Mouse (Mus musculus) C2C12 (cell line): ENCODE data around the gene Adra2c. TPM values are rescaled to one million over a fixed set of nuclear protein-coding genes. Genes with fewer than 3 reads are reported as not detected.

ENCODE experiments used
- H3K27me3 ChIP-seq: one replicate; pipeline ENCODE4 v1.6.1; 2011; ENCODE audit not compliant: control insufficient read depth, insufficient read depth, insufficient read length
- H3K36me3 ChIP-seq: one replicate; pipeline ENCODE4 v1.6.1; 2011; ENCODE audit not compliant: control insufficient read depth, insufficient read depth
- H3K4me3 ChIP-seq: one replicate; pipeline ENCODE4 v1.5.1; 2011; ENCODE audit warnings: mild to moderate bottlenecking, control low read depth; ENCODE audit not compliant: poor library complexity, insufficient read depth, severe bottlenecking
- H3K79me2 ChIP-seq: one replicate; pipeline ENCODE4 v1.6.1; 2011; ENCODE audit not compliant: control insufficient read depth, insufficient read depth
- H3K79me3 ChIP-seq: one replicate; pipeline ENCODE4 v1.6.1; 2011; ENCODE audit warnings: low read depth, control low read depth
- H3ac ChIP-seq: one replicate; pipeline ENCODE3; 2011; ENCODE audit warnings: low read depth; ENCODE audit not compliant: control insufficient read depth, insufficient read length
- CEBPB ChIP-seq: IDR thresholded peaks from one replicate; pipeline ENCODE4 v1.6.1; 2011; ENCODE audit warnings: low read depth, mild to moderate bottlenecking, control low read depth, moderate library complexity
- CTCF ChIP-seq: IDR thresholded peaks from one replicate; pipeline ENCODE4 v1.5.1; 2011; ENCODE audit not compliant: control insufficient read depth, insufficient read depth, insufficient read length
- FOSL1 ChIP-seq: IDR thresholded peaks from one replicate; pipeline ENCODE4 v1.8.0; 2011; ENCODE audit warnings: mild to moderate bottlenecking, low read length; ENCODE audit not compliant: poor library complexity, insufficient read depth, severe bottlenecking
- MAX ChIP-seq: IDR thresholded peaks from one replicate; pipeline ENCODE4 v1.6.1; 2011; ENCODE audit warnings: mild to moderate bottlenecking, control low read depth
- MYOD1 ChIP-seq: IDR thresholded peaks from one replicate; pipeline ENCODE4 v1.6.1; 2011; ENCODE audit warnings: low read depth; ENCODE audit not compliant: control insufficient read depth, insufficient read length
- MYOG ChIP-seq: IDR thresholded peaks from one replicate; pipeline ENCODE4 v1.6.1; 2011; ENCODE audit not compliant: control insufficient read depth, insufficient read length; ENCODE audit errors: extremely low read depth
- USF1 ChIP-seq: IDR thresholded peaks from one replicate; pipeline ENCODE4 v1.6.1; 2011; ENCODE audit warnings: low read depth, mild to moderate bottlenecking, control low read depth, moderate library complexity
- polyA plus RNA-seq: library from polyadenylated mRNA; unstranded; fragments of >200 nt; fragmentation: generic; extraction: Trizol; gene quantifications from one replicate; pipeline ENCODE4 v1.2.1, GENCODE M21; 2012; ENCODE audit warnings: missing spikeins

Gene Adra2c
- polyA plus RNA-seq, 1 experiment, result not detected

DNA sequence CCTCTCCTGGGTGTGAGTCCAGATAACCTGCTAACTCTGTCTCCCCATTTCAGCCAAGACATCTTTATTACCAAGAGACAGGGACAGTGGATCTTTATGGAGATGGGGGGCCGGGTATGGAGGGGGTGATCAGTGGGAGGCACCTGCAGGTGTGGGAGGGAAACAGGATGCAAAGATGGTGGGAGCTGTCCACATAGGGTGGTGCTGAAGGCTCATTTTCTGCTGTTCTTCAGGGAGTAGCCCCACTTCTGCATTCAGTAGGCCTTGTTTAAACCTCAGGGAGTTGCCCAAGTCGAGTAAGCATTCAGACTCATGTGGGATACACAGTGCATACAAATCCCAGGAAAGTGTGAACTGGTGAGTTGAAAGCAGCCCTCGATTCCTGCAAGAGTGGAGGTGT lies 21.5 kb downstream of the Adra2c start:
- Histone ChIP-seq H3K36me3 (no peaks in the 10 kb centered on the region), H3K4me3 (no peak overlapping the region), H3K79me3 (no peaks in the 10 kb centered on the region), H3K27me3 (peaks cover 24% of the 10 kb centered on the region), H3ac (no peak overlapping the region), H3K79me2 (no peaks in the 10 kb centered on the region)
- TF ChIP-seq CEBPB (no peak), MYOD1 (no peak), CTCF (no peak), FOSL1 (no peak), USF1 (no peak), MYOG (no peak), MAX (no peak)

DNA sequence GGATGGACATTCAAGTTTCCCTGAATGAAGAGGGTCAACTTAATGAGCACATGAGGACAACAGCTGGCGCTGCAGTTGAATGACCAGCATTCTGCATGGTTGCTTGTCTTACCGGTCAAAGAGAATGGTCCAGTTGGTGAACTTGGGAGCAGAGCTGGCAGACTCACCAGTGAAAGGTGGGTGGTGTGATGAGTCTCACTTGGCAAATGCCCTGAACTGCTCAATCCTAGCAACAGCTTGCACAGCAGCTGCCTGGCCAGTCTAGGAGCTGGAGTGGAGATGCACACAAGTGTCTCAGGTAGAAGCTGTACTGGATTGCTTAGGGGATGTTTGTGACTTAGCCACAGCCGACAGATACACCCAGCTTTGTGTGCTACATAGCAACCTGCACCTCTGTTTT lies 26.1 kb downstream of the Adra2c start:
- peaks cover 36% of the 10 kb centered on the region for H3K27me3 ChIP-seq
- no peaks in the 10 kb centered on the region for H3K36me3 ChIP-seq
- H3K79me2 ChIP-seq, result no peaks in the 10 kb centered on the region
- H3K4me3 ChIP-seq, result no peak overlapping the region
- no peaks in the 10 kb centered on the region for H3K79me3 ChIP-seq
- no peak overlapping the region for H3ac ChIP-seq
- TF ChIP-seq MYOG (no peak), MAX (no peak), CEBPB (no peak), FOSL1 (no peak), MYOD1 (no peak), USF1 (no peak), CTCF (no peak)

DNA sequence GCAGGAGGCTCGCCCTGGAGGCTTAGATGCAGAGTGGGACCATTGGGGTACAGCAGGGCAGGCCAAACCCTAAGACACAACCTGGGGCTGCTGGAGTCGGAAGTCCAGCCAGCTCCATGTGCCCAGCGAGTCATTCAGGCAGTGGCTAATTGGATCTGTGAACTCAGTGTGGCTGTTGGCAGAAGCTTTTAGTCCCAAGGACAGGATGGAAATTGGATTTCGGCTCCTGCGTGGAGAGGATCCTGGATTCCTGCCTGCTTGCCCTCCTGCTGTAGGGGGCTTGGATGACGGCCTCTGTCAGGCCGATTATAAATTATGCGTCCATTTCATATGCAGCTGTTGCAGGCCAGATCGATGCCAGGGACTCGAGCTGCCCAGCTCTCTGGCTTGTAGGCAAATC lies 27.2 kb downstream of the Adra2c start:
- no peaks in the 10 kb centered on the region for H3K36me3 ChIP-seq
- H3K4me3 ChIP-seq, result no peak overlapping the region
- no peak overlapping the region for H3ac ChIP-seq
- no peaks in the 10 kb centered on the region for H3K79me2 ChIP-seq
- peaks cover 44% of the 10 kb centered on the region for H3K27me3 ChIP-seq
- H3K79me3 ChIP-seq, result no peaks in the 10 kb centered on the region
- no peak for TF ChIP-seq MAX
- TF ChIP-seq FOSL1, result no peak
- TF ChIP-seq CEBPB, result no peak
- TF ChIP-seq MYOD1, result no peak
- TF ChIP-seq MYOG, result no peak
- no peak for TF ChIP-seq USF1
- no peak for TF ChIP-seq CTCF

DNA sequence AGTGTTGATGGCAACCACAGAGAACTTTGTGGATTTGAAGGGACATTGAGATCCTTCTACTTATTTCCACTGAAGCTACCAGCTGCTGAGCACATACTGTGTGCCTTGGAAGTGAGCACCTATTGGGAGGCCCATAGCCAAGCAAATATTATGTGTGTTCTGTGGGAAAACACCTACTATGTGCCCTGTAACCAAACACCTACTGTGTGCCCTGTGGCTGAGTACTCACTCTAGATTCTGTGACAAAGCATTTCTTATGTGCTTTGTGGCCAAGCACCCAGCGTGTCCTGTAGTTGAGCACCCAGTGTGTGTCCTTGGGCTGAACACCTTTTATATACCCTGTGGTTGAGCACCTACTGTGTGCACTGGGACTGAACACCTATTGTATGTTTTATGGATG lies 28.6 kb downstream of the Adra2c start:
- TF ChIP-seq MYOD1 (no peak), USF1 (no peak), FOSL1 (no peak), CEBPB (no peak), CTCF (no peak), MAX (no peak)
- H3K79me2 ChIP-seq, result no peaks in the 10 kb centered on the region
- no peak overlapping the region for H3ac ChIP-seq

DNA sequence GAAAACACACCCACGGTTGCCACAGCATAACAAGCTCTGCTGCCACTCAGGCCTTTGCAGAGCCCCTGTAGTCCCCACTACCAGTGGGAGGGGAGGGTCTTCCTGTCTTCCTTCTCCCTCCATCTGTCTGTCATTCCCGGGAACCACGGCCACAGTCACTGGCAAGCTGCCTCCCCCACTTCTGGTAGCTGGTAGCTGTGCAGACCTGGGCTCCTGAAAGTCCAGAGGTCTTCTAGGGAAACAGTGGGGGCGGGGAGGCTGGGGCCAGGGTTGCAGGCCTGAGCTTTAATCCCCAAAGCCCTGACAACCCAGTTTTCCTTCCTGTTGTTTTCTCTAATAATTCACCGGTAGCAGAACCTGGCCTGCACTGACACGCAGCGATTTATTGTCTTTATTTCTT lies 31.7 kb downstream of the Adra2c start:
- H3K79me3 ChIP-seq, result no peaks in the 10 kb centered on the region
- no peak overlapping the region for H3ac ChIP-seq
- no peaks in the 10 kb centered on the region for H3K36me3 ChIP-seq
- TF ChIP-seq MYOD1 (no peak), CEBPB (no peak), USF1 (no peak), MAX (no peak), MYOG (no peak), FOSL1 (no peak), CTCF (no peak)
- H3K27me3 ChIP-seq, result peaks cover 55% of the 10 kb centered on the region
- no peaks in the 10 kb centered on the region for H3K79me2 ChIP-seq
- H3K4me3 ChIP-seq, result no peak overlapping the region

More for the DNA sequence above, 28.6 kb downstream of the Adra2c start:
- Histone ChIP-seq H3K79me3 (no peaks in the 10 kb centered on the region), H3K4me3 (no peak overlapping the region), H3K36me3 (no peaks in the 10 kb centered on the region), H3K27me3 (peaks cover 50% of the 10 kb centered on the region)

DNA sequence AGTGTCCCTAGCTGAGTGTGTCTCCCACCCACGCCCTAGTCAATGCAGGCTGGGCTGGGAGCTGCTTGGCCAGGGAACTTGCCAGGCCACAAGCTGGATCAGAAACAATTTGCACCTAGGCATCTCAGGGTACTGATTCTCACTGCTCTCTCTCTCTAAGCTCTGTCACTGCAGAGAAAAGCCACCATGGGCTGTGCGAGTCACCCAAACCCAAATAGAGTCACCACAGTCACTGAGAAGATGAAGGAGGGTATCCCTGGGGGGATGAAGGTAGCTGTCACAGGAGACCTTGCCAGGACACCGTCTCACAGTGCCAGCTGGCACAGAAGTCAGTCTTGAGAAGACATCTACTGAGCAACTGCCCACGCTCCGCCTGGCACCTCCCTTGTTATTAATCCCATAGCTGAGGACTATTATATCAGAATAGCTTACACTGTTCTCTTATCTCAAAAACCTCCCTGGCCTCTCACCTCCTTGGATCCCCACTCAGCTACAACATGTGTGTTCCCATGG lies 33.7 kb downstream of the Adra2c start:
- no peaks in the 10 kb centered on the region for H3K36me3 ChIP-seq
- peaks cover 47% of the 10 kb centered on the region for H3K27me3 ChIP-seq
- TF ChIP-seq MAX (no peak), MYOG (no peak), CEBPB (no peak), MYOD1 (no peak), FOSL1 (no peak), USF1 (no peak), CTCF (no peak)
- no peaks in the 10 kb centered on the region for H3K79me2 ChIP-seq
- H3K79me3 ChIP-seq, result no peaks in the 10 kb centered on the region
- no peak overlapping the region for H3ac ChIP-seq
- H3K4me3 ChIP-seq, result no peak overlapping the region
